Mouse (Mus musculus) forebrain, embryonic 16.5 days (tissue): ENCODE measurements at regions not wholly inside any gene's neighbourhood (a gene's known extent, or its start where the extent isn't known, plus 50 kb on each side); places are given as distances from the start of the nearest gene placed in this dataset.
"Not testable (repeated sequence)": the region's sequence is repeated elsewhere in the genome, so short reads cannot be mapped to it uniquely, and the experiment has no call there.

Source experiments
- ATAC-seq: fragments of 200-750 bp; cut with Nextera tagmentation; 2 replicates; pipeline ENCODE4 v1.8.0; 2017; ENCODE audit warnings: mild to moderate bottlenecking, moderate library complexity
- H3K27ac ChIP-seq: fragments of 300-500 bp; sonication (generic); 2 replicates; pipeline ENCODE4 v1.5.1; 2014; ENCODE audit warnings: low read length, control low read depth
- H3K27me3 ChIP-seq: fragments of 300-500 bp; sonication (generic); replicated peaks from 2 replicates; pipeline ENCODE4 v1.6.1; 2014; ENCODE audit warnings: low read length; ENCODE audit not compliant: control insufficient read depth, insufficient read depth
- H3K36me3 ChIP-seq: fragments of 300-500 bp; sonication (generic); 2 replicates; pipeline ENCODE4 v1.6.1; 2014; ENCODE audit not compliant: control insufficient read depth, insufficient read depth
- H3K4me1 ChIP-seq: fragments of 300-500 bp; sonication (generic); replicated peaks from 2 replicates; pipeline ENCODE4 v1.6.1; 2014; ENCODE audit warnings: low read length; ENCODE audit not compliant: control insufficient read depth, insufficient read depth
- H3K4me2 ChIP-seq: fragments of 300-500 bp; sonication (generic); 2 replicates; pipeline ENCODE4 v1.6.1; 2014; ENCODE audit warnings: mild to moderate bottlenecking, low read length, control low read depth
- H3K4me3 ChIP-seq: fragments of 300-500 bp; sonication (generic); replicated peaks from 2 replicates; pipeline ENCODE4 v1.5.1; 2014; ENCODE audit warnings: mild to moderate bottlenecking, low read length, control low read depth
- H3K9ac ChIP-seq: fragments of 300-500 bp; sonication (generic); replicated peaks from 2 replicates; pipeline ENCODE4 v1.6.1; 2014; ENCODE audit warnings: low read depth, low read length, control low read depth
- H3K9me3 ChIP-seq: fragments of 300-500 bp; sonication (generic); 2 replicates; pipeline ENCODE4 v1.6.1; 2016; ENCODE audit warnings: low read length; ENCODE audit not compliant: control insufficient read depth
- WGBS: fragments of 180-500 bp; shearing (Covaris S2); extraction: QIAGEN DNeasy Blood & Tissue Kit; methylation state at CpG from one replicate; pipeline ENCODE4 v1.1.7; 2014; 5-methylcytosine and 5-hydroxymethylcytosine counted together

GRCm38 (mm10) chr2:128294610-128295009 lies 168.8 kb downstream of the Bcl2l11 start:
- Histone ChIP-seq H3K4me1 (no peaks in the 10 kb centered on the region), H3K36me3 (no peaks in the 10 kb centered on the region), H3K27ac (no peak overlapping the region), H3K27me3 (no peaks in the 10 kb centered on the region), H3K4me2 (no peak overlapping the region), H3K4me3 (no peak overlapping the region), H3K9ac (no peak overlapping the region), H3K9me3 (peaks cover 7% of the 10 kb centered on the region)
- WGBS = 67% methylated on average over 3 of the region's 3 CpGs
- no peak for ATAC-seq

DNA sequence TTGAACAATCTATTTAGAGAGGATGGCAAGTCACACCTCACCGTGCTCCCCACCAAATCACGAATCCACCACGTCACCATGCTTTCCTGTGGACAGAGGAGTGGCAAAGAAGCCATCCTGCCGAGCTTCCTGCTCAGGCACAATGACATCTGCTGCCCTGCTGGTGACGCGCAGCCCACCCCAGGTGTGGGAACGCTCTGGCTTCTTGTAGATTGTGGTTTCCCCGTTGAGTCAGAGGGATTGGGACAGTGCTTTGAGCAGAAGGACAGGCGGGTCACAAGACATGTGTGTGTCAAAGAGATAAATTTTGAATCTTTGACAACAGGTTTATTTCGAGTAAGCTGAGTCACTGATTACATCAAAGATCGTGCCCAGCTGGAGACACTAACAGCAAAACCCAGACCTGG lies 169.2 kb downstream of the Bcl2l11 start:
- Histone ChIP-seq H3K4me1 (no peaks in the 10 kb centered on the region), H3K27me3 (no peaks in the 10 kb centered on the region), H3K9ac (no peak overlapping the region), H3K36me3 (no peaks in the 10 kb centered on the region), H3K4me3 (no peak overlapping the region), H3K9me3 (peaks cover 7% of the 10 kb centered on the region), H3K27ac (no peak overlapping the region), H3K4me2 (no peak overlapping the region)
- ATAC-seq = no peak
- 80% methylated on average over 11 of the region's 11 CpGs for WGBS

DNA sequence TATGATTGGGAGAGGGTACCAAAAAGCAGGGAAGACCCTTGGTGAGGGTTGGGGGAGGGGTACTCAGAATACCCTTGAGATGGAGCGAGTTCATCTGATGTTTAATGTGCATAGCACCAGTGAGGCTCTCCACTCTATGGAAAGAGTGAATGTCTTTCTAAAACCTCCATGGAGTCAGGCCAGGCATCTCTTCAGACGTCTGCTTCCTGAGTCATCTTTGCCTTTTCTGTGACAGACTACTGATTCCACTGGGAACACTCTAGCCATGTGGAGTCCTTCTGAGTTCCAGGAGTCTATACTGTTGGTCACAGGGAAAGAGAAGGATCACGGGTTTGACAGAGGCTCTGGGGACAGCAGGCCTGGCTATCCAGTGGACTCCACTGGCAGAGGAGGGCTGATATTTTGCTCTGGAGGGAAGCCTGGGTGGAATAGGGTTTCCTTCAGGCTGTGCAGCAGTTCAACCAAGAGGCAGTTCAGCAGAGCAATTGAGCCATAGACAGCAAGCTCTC lies 169.9 kb downstream of the Bcl2l11 start:
- H3K9ac ChIP-seq = no peak overlapping the region
- H3K9me3 ChIP-seq = peaks cover 7% of the 10 kb centered on the region
- H3K36me3 ChIP-seq = no peaks in the 10 kb centered on the region
- 76% methylated on average over 3 of the region's 3 CpGs for WGBS
- no peak for ATAC-seq
- no peak overlapping the region for H3K4me3 ChIP-seq
- no peak overlapping the region for H3K4me2 ChIP-seq
- no peaks in the 10 kb centered on the region for H3K4me1 ChIP-seq
- no peaks in the 10 kb centered on the region for H3K27me3 ChIP-seq
- H3K27ac ChIP-seq = no peak overlapping the region

GRCm38 (mm10) chr2:128296423-128296822 lies 170.6 kb downstream of the Bcl2l11 start:
- not testable (repeated sequence) for H3K4me2 ChIP-seq, ATAC-seq, H3K9me3 ChIP-seq, H3K36me3 ChIP-seq, H3K4me3 ChIP-seq, H3K9ac ChIP-seq, H3K27me3 ChIP-seq, H3K27ac ChIP-seq, H3K4me1 ChIP-seq
- 86% methylated on average over 5 of the region's 5 CpGs for WGBS

- Histone ChIP-seq H3K4me1 (no peaks in the 10 kb centered on the region), H3K27ac (no peak overlapping the region), H3K36me3 (no peaks in the 10 kb centered on the region), H3K27me3 (no peaks in the 10 kb centered on the region), H3K9me3 (no peaks in the 10 kb centered on the region), H3K4me2 (no peak overlapping the region), H3K4me3 (no peak overlapping the region), H3K9ac (no peak overlapping the region)
- ATAC-seq = no peak
- WGBS = 80% methylated on average over 5 of the region's 5 CpGs
Measured at GRCm38 (mm10) chr2:128296897-128297296, 171.1 kb downstream of the Bcl2l11 start.

GRCm38 (mm10) chr2:128297821-128298220 lies 172.0 kb downstream of the Bcl2l11 start:
- no peaks in the 10 kb centered on the region for H3K36me3 ChIP-seq
- H3K4me1 ChIP-seq = no peaks in the 10 kb centered on the region
- H3K27ac ChIP-seq = no peak overlapping the region
- H3K4me2 ChIP-seq = no peak overlapping the region
- H3K4me3 ChIP-seq = no peak overlapping the region
- ATAC-seq = no peak
- H3K9ac ChIP-seq = no peak overlapping the region
- H3K9me3 ChIP-seq = no peaks in the 10 kb centered on the region
- H3K27me3 ChIP-seq = no peaks in the 10 kb centered on the region
- 73% methylated on average over 5 of the region's 5 CpGs for WGBS

- 87% methylated on average over 8 of the region's 8 CpGs for WGBS
- no peak for ATAC-seq
- Histone ChIP-seq H3K27me3 (no peaks in the 10 kb centered on the region), H3K4me3 (no peak overlapping the region), H3K4me1 (peaks cover 1% of the 10 kb centered on the region), H3K27ac (no peak overlapping the region), H3K9ac (no peak overlapping the region), H3K9me3 (no peaks in the 10 kb centered on the region), H3K4me2 (no peak overlapping the region), H3K36me3 (no peaks in the 10 kb centered on the region)
Measured at GRCm38 (mm10) chr2:128298996-128299395, 173.2 kb downstream of the Bcl2l11 start.

DNA sequence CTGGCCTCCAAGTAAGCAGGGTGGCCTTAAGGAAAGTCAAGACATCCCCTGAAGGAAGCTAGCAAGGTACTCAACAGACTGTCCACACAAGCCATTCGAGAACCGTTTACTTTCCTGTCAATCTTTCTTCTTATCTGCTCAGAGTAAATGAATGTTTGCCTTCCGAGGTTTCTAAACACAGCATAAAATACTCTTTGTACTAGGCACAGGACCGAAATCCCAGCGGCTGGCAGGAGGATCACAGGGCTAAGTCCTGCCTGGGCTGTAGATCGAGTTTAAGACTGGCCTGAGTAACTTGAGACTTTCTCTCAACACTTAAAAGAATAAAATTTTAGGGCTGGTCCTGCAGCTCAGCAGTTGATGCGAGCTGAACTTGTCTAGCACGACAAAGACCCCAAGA lies 175.9 kb downstream of the Bcl2l11 start:
- H3K27ac ChIP-seq = no peak overlapping the region

GRCm38 (mm10) chr2:128304063-128304712 lies 178.3 kb downstream of the Bcl2l11 start:
- H3K27me3 ChIP-seq = 0 out of 2 replicates have a peak, but pooled peaks cover under 1% of the 10 kb centered on the region
- peaks cover 6% of the 10 kb centered on the region for H3K4me1 ChIP-seq
- 5% methylated on average over 12 of the region's 12 CpGs for WGBS
- H3K4me3 ChIP-seq = no peak overlapping the region
- peak; percentile 72 for ATAC-seq
- H3K9me3 ChIP-seq = no peaks in the 10 kb centered on the region
- no peak overlapping the region for H3K9ac ChIP-seq
- H3K4me2 ChIP-seq = peak overlapping the region; percentile 20; the same call in 1 of the 2 replicates
- H3K27ac ChIP-seq = no peak overlapping the region
- no peaks in the 10 kb centered on the region for H3K36me3 ChIP-seq

More for the DNA sequence above, 175.9 kb downstream of the Bcl2l11 start:
- Histone ChIP-seq H3K4me3 (no peak overlapping the region), H3K4me1 (peaks cover 6% of the 10 kb centered on the region), H3K9me3 (no peaks in the 10 kb centered on the region), H3K9ac (no peak overlapping the region), H3K36me3 (no peaks in the 10 kb centered on the region), H3K27me3 (no peaks in the 10 kb centered on the region), H3K4me2 (no peak overlapping the region)
- WGBS = 39% methylated on average over 8 of the region's 8 CpGs
- no peak for ATAC-seq
